Mouse (Mus musculus) hindbrain, postnatal 0 days (tissue): Measurements from ENCODE around the gene Tmem235. TPM values are rescaled to one million over a fixed set of nuclear protein-coding genes. Genes with fewer than 3 reads are reported as not detected.

Experiments
- ATAC-seq: fragments of 200-750 bp; cut with Nextera tagmentation; 2 replicates; pipeline ENCODE4 v1.8.0; 2017; ENCODE audit warnings: mild to moderate bottlenecking, moderate TSS enrichment, moderate library complexity
- DNase-seq: peaks from one replicate; pipeline ENCODE4 v3.0.0-alpha.2; 2015; ENCODE audit warnings: low spot score
- H3K27ac ChIP-seq: fragments of 300-500 bp; sonication (generic); 2 replicates; pipeline ENCODE4 v1.5.1; 2014; ENCODE audit warnings: mild to moderate bottlenecking
- H3K27me3 ChIP-seq: fragments of 300-500 bp; sonication (generic); 2 replicates; pipeline ENCODE4 v1.6.1; 2014; ENCODE audit warnings: low read length, mixed read lengths; ENCODE audit not compliant: insufficient read depth
- H3K36me3 ChIP-seq: fragments of 300-500 bp; sonication (generic); 2 replicates; pipeline ENCODE4 v1.6.1; 2014; ENCODE audit warnings: low read length, mixed read lengths; ENCODE audit not compliant: insufficient read depth
- H3K4me1 ChIP-seq: fragments of 300-500 bp; sonication (generic); 2 replicates; pipeline ENCODE4 v1.6.1; 2014; ENCODE audit warnings: antibody characterized with exemption, low read length, mixed read lengths; ENCODE audit not compliant: insufficient read depth
- H3K4me2 ChIP-seq: fragments of 300-500 bp; sonication (generic); 2 replicates; pipeline ENCODE4 v1.6.1; 2014; ENCODE audit warnings: low read depth, mild to moderate bottlenecking, low read length, moderate library complexity, mixed read lengths
- H3K4me3 ChIP-seq: fragments of 300-500 bp; sonication (generic); 2 replicates; pipeline ENCODE4 v1.5.1; 2014; ENCODE audit warnings: low read length
- H3K9ac ChIP-seq: fragments of 300-500 bp; sonication (generic); replicated peaks from 2 replicates; pipeline ENCODE4 v1.6.1; 2014; ENCODE audit warnings: mild to moderate bottlenecking, low read length, moderate library complexity, mixed read lengths
- H3K9me3 ChIP-seq: fragments of 300-500 bp; sonication (generic); 2 replicates; pipeline ENCODE4 v1.6.1; 2016; ENCODE audit warnings: low read length, mixed read lengths
- CTCF ChIP-seq: IDR thresholded peaks from 2 replicates; pipeline ENCODE4 v1.5.1; 2016; ENCODE audit warnings: antibody characterized with exemption, control low read depth, low read depth
- WGBS: fragments of 180-500 bp; shearing (Covaris S2); extraction: QIAGEN DNeasy Blood & Tissue Kit; methylation state at CpG from one replicate; pipeline ENCODE4 v1.1.7; 2014; 5-methylcytosine and 5-hydroxymethylcytosine counted together
- polyA plus RNA-seq: library from polyadenylated mRNA; unstranded; fragments of >200 nt; fragmentation: Nextera tagmentation; extraction: Ambion mirVana; gene quantifications from 2 replicates; pipeline ENCODE4 v1.2.1, GENCODE M21; 2015
- total RNA-seq: library from RNA; depleted of rRNA; stranded (reverse); fragments of >200 nt; gene quantifications from 2 replicates; pipeline ENCODE4 v1.2.3, GENCODE M21; 2014

The Tmem235 gene
- total and polyA plus RNA-seq, 2 experiments from 2014 or later: 0.31 TPM; not detected in 1

DNA sequence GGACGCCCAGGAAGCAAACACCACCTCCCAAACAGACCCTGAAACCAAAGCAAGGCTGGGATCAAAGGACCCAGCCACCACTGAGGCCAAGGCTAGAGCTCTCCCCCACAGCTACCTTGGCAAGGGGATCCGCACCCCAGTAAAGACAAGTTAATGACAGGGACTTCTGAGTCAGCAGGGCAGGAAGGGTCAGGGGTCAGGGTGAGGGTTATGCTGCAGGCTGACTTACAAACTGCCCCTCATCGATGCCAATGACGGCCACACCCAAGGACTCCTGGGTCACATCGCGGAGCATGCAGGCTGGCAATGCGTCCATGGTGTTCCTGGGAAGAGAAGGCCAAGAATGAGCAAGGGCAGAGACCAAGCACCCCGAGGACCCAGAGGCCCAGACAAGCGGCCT is 38.7 kb upstream of the Tmem235 start:
- ATAC-seq: no peak
- Histone ChIP-seq H3K27ac (no peak overlapping the region), H3K36me3 (no peaks in the 10 kb centered on the region), H3K27me3 (no peaks in the 10 kb centered on the region), H3K9ac (no peak overlapping the region), H3K9me3 (no peaks in the 10 kb centered on the region), H3K4me2 (no peak overlapping the region), H3K4me1 (peaks cover 9% of the 10 kb centered on the region; the same call in 1 of the 2 replicates), H3K4me3 (no peak overlapping the region)
- no peak for DNase-seq
- no peak for TF ChIP-seq CTCF
- WGBS: 90% methylated on average over 9 of the region's 9 CpGs

DNA sequence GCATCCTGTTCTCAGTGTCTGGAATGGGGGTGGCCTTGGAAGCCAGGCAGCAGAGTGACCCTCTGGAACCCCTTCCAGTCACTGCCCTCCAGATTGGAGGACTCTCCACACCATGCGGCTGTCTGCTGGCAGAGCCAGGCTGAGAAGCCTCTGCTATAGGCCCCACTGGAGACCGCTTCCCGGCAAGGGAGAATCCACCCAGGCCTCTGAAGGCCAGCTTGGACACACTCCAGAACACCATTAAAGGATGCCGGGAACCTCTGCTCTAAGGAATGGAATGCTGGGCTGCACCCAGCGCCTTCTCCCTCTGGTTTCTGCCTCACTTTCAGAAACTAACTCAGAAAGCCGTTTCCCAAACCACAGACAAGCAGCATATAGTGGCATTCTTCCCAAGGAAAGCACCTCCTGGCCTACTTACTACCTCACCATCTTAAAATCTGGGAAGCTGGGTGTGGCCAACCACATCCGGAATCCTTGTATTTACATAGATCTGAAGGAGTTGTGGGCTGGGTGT is 37.8 kb upstream of the Tmem235 start:
- Histone ChIP-seq H3K27ac (no peak overlapping the region), H3K4me2 (no peak overlapping the region), H3K4me3 (no peak overlapping the region), H3K36me3 (no peaks in the 10 kb centered on the region), H3K9me3 (no peaks in the 10 kb centered on the region), H3K4me1 (peaks cover 9% of the 10 kb centered on the region; the same call in 1 of the 2 replicates), H3K27me3 (no peaks in the 10 kb centered on the region), H3K9ac (no peak overlapping the region)
- TF ChIP-seq CTCF: no peak
- ATAC-seq: no peak
- WGBS: 56% methylated on average over 7 of the region's 7 CpGs
- DNase-seq: no peak

- Histone ChIP-seq H3K4me1 (peaks cover 9% of the 10 kb centered on the region; the same call in 1 of the 2 replicates), H3K4me3 (no peak overlapping the region), H3K9ac (no peak overlapping the region), H3K9me3 (no peaks in the 10 kb centered on the region), H3K4me2 (no peak overlapping the region), H3K27me3 (no peaks in the 10 kb centered on the region), H3K36me3 (no peaks in the 10 kb centered on the region), H3K27ac (no peak overlapping the region)
- no peak for TF ChIP-seq CTCF
- WGBS: 93% methylated on average over 6 of the region's 6 CpGs
- DNase-seq (no peak), ATAC-seq (no peak)
Observed at GRCm38 (mm10) chr11:117823411-117823810, 37.1 kb upstream of the Tmem235 start.

DNA sequence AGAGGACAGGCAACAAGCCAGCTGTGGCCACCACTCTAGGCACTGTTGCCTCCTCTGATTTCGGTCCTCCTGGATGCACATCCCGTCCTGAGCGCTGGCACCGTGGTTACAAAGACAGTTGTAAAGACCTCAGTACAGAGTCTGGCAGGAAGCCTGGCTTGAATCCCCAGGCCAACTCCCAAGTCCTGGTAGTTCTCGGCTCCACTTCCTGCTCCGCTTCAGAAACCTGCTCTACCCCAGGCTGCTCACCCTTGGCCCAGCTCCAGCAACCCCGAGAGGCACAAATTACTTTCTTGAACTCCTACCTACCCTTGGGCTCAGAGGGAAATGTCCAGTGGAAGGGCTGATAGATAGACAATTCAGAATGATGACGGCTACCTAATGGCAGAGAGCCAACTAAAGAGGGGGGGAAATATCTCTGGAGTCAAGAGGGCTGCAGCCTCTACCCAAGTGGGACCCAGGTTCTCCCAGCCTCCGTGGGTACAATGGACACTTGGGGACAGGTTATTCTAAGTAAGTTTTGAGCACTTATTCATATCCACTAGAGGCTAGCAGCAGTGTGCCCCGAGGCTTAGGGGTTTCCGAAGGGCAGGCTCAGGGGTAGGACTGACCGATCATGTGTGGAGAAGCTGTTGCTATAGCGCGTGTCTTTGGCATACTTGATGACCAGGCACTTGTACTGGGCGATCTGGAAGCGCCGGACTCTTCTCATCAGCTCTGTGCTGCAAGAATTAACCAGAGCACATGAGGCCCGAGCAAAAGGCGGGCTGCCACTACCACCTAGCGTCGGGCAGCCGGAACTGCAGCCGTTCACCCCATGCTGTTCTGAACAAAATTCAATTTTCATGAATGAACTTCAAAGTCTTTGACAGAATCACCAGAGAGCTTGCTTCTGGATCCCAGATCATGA is 36.2 kb upstream of the Tmem235 start:
- Histone ChIP-seq H3K9ac (no peak overlapping the region), H3K4me2 (peak overlapping the region; percentile 60), H3K4me3 (peak overlapping the region; percentile 39; the same call in 1 of the 2 replicates), H3K4me1 (peaks cover 13% of the 10 kb centered on the region), H3K27ac (no peak overlapping the region), H3K9me3 (no peaks in the 10 kb centered on the region), H3K36me3 (no peaks in the 10 kb centered on the region), H3K27me3 (no peaks in the 10 kb centered on the region)
- DNase-seq (peak; percentile 90), ATAC-seq (peak; percentile 87)
- WGBS: 11% methylated on average over 23 of the region's 23 CpGs
- TF ChIP-seq CTCF: peak; percentile 96

- Histone ChIP-seq H3K4me1 (peaks cover 14% of the 10 kb centered on the region), H3K4me2 (peak within 1 kb of the TSS; percentile 60), H3K4me3 (peak within 1 kb of the TSS; percentile 39), H3K9ac (peak within 1 kb of the TSS; percentile 40), H3K27me3 (no peaks in the 10 kb centered on the region), H3K36me3 (no peaks in the 10 kb centered on the region), H3K27ac (peak within 1 kb of the TSS; percentile 62; the same call in 1 of the 2 replicates), H3K9me3 (no peaks in the 10 kb centered on the region)
- peak; percentile 49; the same call in 1 of the 2 replicates for ATAC-seq
- DNase-seq: peak; percentile 88
- under 1% methylated on average over 34 of the region's 34 CpGs for WGBS
- no peak for TF ChIP-seq CTCF
Observed at GRCm38 (mm10) chr11:117825333-117826101, 35.0 kb upstream of the Tmem235 start, which contains the start of the genes Afmid and Tk1. TSS of gene Afmid (plus strand) at chr11:117825924. TSS of gene Tk1 (minus strand) at chr11:117826092.

- peak overlapping the region; percentile 62; the same call in 1 of the 2 replicates for H3K27ac ChIP-seq
- H3K9me3 ChIP-seq: no peaks in the 10 kb centered on the region
- no peak for TF ChIP-seq CTCF
- no peaks in the 10 kb centered on the region for H3K27me3 ChIP-seq
- peaks cover 14% of the 10 kb centered on the region for H3K4me1 ChIP-seq
- no peaks in the 10 kb centered on the region for H3K36me3 ChIP-seq
- peak; percentile 25; the same call in 1 of the 2 replicates for ATAC-seq
- DNase-seq: peak; percentile 39
- H3K4me3 ChIP-seq: peak overlapping the region; percentile 39
- peak overlapping the region; percentile 60 for H3K4me2 ChIP-seq
- WGBS: 4% methylated on average over 5 of the region's 5 CpGs
- peak overlapping the region; percentile 40 for H3K9ac ChIP-seq
Observed at GRCm38 (mm10) chr11:117826164-117826563, 34.4 kb upstream of the Tmem235 start.
